Mouse (Mus musculus): ENCODE measurements at regions not wholly inside any gene's neighbourhood (a gene's known extent, or its start where the extent isn't known, plus 50 kb on each side); places are given as distances from the start of the nearest gene placed in this dataset.
A peak's percentile ranks its signal among the peaks of the same experiment; 100 is the strongest.

GRCm38 (mm10) chr15:63377258-63377657 lies 467.7 kb downstream of the Gsdmc2 start:
- no peak for DNase-seq (ENCODE audit: low read depth, low spot score)

GRCm38 (mm10) chr15:63371328-63372023 lies 473.5 kb downstream of the Gsdmc2 start:
- no peak for DNase-seq (ENCODE audit: low read depth, low spot score)

DNA sequence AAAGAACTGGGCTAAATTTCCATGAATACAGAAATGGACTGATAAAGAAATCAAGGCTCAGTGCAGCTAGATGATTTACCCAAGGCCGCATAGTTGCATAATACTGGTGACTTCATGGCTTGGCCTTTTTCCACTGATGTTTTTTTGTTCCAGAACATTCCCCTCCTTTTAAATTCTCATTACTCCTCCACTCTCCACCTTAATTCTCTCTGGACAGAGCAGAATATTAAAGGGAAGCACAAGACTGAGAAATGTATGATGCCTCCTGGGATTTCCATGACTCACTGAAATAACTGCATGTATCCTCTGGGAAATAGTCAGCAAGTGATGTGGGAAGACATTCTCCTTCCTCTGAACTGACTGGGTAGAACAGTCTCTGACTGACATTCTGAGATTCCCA lies 480.5 kb downstream of the Gsdmc2 start:
- no peak for DNase-seq (ENCODE audit: low read depth, low spot score)

DNA sequence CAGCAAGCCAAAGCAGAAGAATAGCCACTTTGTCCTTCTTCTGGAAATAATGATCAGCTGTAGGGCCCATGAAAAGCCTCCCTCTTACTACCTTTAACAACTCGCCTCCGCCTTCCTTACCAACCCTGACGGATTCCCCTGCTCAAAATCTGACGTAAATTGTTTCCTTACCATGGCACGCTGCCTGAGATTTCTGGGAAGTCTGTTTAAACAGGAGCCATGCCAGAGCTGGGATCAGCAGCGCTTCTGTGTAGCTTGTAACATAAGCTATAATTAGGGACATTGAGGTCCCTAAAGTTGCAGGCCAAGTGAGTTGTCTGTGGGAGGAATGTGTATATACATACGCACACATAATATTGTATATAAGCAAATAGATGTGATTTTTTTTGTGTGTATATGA lies 484.6 kb downstream of the Gsdmc2 start:
- DNase-seq (ENCODE audit: low read depth, low spot score), result no peak

- no peak for DNase-seq (ENCODE audit: low read depth, low spot score)
These were observed 503.2 kb downstream of the Gsdmc2 start for GRCm38 (mm10) chr15:63341730-63342129.

- DNase-seq (ENCODE audit: low read depth, low spot score), result peak; percentile 14
These were observed 504.5 kb downstream of the Gsdmc2 start for GRCm38 (mm10) chr15:63340322-63341060.

GRCm38 (mm10) chr15:63319666-63320065 lies 525.3 kb downstream of the Gsdmc2 start:
- DNase-seq (ENCODE audit: low read depth, low spot score), result no peak

DNA sequence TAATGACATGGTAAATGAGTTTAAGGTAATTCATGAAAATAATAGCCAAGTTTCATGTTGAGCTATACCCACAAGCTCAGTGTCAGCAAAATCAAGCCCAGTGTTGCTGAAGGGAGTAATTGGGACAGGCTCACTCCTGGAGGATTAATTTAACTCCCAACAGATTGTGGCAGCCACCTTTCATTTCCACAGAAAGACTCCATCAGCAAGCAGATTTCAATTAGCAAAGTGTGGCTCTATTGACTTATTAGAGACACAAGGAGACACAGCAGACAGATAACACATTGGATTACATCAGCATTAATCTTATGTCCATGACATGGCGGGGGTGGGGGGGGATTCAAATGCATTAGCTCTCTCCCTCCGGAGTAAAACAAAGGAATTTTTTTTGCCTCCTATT lies 534.6 kb downstream of the Gsdmc2 start:
- no peak for DNase-seq (ENCODE audit: low read depth, low spot score)

- no peak for DNase-seq (ENCODE audit: low read depth, low spot score)
These were observed 545.7 kb downstream of the Gsdmc2 start for GRCm38 (mm10) chr15:63299311-63299710.

- DNase-seq (ENCODE audit: low read depth, low spot score), result no peak
These were observed 556.4 kb downstream of the Gsdmc2 start for GRCm38 (mm10) chr15:63288534-63288933.

- no peak for DNase-seq (ENCODE audit: low read depth, low spot score)
These were observed 559.0 kb downstream of the Gsdmc2 start for GRCm38 (mm10) chr15:63286026-63286425.

DNA sequence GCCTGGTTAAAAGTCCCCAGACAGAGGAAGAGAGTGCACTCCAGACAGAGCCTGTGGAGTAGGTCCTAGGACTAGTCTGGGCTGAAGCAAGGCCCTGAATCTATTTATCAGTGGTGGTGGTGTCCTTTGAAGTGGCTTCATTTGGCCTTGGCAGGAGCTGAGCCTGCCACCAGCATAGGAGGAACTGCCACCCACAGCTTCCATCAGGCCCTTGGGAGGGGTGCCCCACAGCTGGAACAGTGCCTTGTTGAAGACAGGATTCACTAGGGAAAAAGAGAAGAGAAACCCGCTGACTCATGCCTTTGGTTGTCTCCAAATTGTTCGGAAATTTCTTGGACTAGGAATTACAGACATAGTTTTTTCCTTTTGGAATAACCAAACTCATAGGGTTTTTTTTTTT lies 574.6 kb downstream of the Gsdmc2 start:
- DNase-seq (ENCODE audit: low read depth, low spot score), result no peak

GRCm38 (mm10) chr15:63265845-63266244 lies 579.1 kb downstream of the Gsdmc2 start:
- DNase-seq (ENCODE audit: low read depth, low spot score), result no peak

DNA sequence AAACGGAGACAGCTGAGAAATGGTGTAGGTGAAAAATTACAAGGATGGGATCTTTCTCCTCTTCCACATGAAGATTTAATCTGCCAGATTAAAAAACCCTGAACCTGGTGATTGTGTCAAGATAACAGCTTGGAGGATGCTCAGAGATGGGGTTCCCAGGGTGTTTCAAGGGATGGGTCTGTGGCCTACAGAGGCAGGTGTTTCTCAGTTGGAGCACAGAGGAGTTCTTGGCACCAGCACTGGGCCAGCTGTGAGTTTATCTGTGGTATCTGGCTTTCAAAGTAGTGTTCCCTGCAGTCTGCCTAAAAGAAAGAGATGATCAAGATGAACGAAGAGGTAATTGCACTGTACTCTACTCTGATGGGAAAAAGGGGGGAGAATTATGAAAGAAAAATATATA lies 589.2 kb downstream of the Gsdmc2 start:
- DNase-seq (ENCODE audit: low read depth, low spot score), result no peak

DNA sequence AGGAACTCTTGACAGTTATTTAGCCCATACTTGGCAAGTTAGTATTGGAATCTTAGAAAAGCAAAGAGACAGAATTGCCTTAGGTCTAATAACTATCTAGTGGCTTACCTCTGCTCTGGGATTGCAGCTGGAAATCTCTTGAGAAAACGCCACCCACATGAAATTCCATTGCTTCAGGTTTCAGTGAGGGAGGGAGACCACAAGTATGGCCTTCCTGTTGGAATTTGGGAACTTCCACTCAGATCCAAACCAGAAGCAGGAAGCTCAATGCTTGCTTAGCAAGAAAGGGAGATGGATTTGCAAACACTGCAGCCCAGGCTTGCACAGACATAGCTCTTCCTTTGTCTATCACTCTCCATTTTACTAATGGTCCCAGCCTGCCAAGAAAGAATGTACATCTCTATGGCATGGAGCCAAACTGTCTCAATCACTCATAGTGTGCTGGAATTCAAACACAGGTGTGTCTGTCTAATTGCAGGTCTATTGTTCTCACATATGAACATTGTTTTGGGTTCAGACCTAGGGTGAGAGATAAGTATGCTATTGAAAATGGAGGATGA lies 592.1 kb downstream of the Gsdmc2 start:
- DNase-seq (ENCODE audit: low read depth, low spot score), result peak; percentile 2

DNA sequence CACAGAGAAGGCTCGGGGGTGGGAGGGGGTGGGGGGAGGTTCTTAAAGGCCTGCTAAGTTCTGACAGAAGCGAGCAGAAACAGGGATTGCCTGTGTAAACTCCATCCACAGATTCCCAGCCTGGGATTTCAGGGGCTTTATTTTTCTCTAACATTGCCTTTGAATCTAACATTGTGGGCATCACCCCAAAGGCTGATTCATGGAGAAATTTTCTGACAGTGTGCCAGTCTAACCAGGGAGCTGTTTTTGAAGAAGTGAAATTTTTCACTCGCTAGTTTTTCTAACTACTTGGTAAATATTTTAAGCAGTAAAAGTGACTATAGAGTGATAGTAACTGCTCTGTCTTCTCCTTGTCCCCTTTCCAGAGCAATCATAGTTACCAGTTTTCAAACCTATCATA lies 606.4 kb downstream of the Gsdmc2 start:
- no peak for DNase-seq (ENCODE audit: low read depth, low spot score)

- no peak for DNase-seq (ENCODE audit: low read depth, low spot score)
These were observed 626.5 kb downstream of the Gsdmc2 start for GRCm38 (mm10) chr15:63218393-63219060.

DNA sequence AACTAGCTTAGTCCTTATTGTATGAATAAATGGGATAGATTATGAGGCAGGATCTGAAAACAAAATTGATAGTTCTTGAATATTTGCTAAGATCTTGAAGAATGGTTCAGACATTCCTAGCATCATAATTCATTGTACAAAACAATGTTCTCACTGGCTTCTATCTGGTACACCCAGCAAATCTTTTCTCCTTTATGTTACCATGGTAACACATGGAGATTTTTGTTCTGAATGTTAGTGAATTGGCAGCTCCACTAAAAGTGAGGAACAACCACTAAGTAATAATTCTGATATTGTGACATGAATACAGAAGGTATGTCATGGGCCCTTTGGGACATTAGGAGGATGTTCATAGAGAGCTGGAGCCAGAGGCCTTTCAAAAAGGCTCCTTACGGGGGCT lies 639.8 kb downstream of the Gsdmc2 start:
- no peak for DNase-seq (ENCODE audit: low read depth, low spot score)

DNA sequence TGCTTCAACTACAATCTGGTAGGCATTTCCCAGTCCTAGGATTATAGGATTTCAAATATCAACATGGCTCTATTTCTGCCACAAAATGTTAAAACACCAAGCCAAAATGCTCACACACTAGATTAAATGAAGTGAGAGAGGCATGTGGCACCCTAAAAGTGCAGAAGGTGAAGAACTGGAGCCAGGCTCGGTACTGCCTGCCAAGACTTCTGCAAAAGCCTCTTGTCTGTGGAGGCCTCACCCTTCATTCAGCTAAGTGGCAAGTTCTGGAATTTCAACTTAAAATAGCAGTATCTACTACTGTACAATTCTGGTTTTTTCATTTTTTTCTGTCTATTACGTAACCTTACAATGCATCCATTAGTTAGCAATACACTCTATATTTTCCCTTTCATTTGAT lies 649.9 kb downstream of the Gsdmc2 start:
- DNase-seq (ENCODE audit: low read depth, low spot score), result no peak

DNA sequence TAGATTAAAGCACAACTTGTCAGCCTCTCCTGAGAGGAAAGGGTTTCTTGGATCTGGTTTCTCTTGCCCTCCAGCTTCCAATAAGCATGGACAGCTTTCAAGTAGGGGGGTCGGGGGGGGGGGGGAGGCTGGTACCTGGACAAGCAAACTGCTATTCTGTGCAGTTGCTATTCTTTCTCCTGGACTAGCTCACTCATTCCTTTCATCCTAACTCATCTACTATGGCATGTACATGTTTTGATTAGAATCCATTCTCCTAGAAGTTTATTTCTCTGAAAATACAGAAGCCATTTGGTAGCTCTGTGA lies 650.5 kb downstream of the Gsdmc2 start:
- DNase-seq (ENCODE audit: low read depth, low spot score), result no peak

GRCm38 (mm10) chr15:63193617-63194491 lies 651.1 kb downstream of the Gsdmc2 start:
- peak; percentile 74 for DNase-seq (ENCODE audit: low read depth, low spot score)

- no peak for DNase-seq (ENCODE audit: low read depth, low spot score)
These were observed 653.2 kb downstream of the Gsdmc2 start for GRCm38 (mm10) chr15:63191731-63192130.

All from R1 (cell line).